Mouse (Mus musculus) ES-Bruce4 (cell line): Measurements from ENCODE around the gene Sidt2.

Experiments
- CTCF ChIP-seq: IDR thresholded peaks from one replicate; pipeline ENCODE4 v1.8.1; 2011; ENCODE audit warnings: low read depth, low read length
- POLR2A ChIP-seq: IDR thresholded peaks from one replicate; pipeline ENCODE4 v1.8.1; 2011; ENCODE audit warnings: low read length; ENCODE audit not compliant: insufficient read depth

GRCm38 (mm10) chr9:45946872-45947183, 8.2 kb downstream of the Sidt2 start:
- no peak for TF ChIP-seq CTCF
- TF ChIP-seq POLR2A: no peak
